Mouse (Mus musculus): ENCODE measurements around the gene Stxbp3.
A peak's percentile ranks its signal among the peaks of the same experiment; 100 is the strongest.
"Not testable (repeated sequence)": the region's sequence is repeated elsewhere in the genome, so short reads cannot be mapped to it uniquely, and the experiment has no call there.

Gene Stxbp3

DNA sequence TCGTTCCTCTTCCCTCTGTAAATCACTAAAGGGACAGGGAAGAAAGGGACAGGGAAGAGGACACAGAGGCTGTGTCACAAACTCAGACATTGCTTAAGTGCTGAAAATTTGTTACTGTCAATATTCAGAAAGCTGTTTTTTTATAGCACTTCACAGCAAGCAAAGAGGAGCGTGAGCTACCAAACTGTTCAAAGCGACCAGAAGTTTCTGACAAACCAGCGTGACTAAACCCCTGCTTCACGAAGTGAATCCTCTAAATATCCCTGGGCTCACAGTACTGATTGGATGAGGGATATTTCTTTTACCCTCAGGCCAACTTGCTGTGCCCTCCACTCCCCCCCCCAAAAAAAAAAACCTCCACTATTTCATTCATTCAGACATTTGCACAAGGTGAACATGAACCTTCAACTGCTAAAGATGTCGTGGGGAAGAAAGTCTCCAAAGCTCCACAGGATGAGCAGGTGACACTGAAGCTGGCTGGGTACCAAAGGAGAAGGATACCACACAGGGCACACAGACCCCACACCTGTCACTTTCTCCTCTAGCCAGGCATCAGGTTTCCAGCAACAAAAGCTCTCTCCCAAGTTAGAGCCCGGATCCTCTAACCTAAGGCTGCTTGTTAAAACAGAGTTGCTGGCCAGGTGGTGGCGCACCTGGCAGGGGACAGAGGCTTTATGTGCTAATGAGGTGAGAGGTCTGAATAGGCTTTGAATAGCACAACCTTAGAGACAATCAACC, 16.2 kb upstream of the Stxbp3 start:
- no peak for DNase-seq

DNA sequence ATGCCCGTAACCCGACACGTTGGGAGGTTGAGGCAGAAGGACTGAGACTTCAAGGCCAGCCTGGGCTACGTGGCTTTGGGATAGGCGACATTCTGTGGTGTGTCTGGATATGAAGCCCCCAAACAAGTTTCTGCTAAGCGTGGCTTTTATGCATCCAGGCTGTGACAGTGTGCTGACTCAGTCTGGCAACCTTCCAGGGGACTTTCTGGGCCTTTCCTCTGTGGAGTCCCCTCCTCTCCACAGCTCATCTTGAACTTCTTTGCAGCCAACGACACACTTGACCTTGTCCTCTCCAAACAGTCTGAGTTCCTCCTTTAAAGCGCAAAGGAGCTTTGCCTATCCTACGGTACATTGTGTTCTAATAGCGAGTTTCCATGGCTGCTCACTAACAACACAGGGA, 15.5 kb upstream of the Stxbp3 start:
- DNase-seq: peak; percentile 44

DNA sequence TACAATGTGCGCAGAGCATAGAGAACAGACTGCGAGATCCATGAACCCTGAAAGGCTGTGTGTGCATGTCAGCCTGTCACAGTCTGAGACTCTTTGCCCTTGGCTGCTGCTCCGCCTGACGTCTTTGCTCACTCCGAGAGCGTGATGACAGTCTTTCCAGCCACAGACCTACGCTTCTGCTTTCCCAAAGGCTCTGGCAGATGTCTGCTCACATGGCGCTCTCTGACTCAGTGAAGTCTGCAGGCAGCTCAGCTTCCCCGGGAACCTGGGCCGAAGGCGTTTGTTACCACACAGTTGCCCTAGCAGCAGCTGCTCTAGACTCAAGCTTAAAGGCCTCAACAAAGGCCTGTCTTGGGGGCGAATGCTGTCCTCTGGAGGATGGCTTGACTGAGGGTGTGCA, 15.0 kb upstream of the Stxbp3 start:
- DNase-seq: peak; percentile 74

- DNase-seq: no peak
These were observed 12.9 kb upstream of the Stxbp3 start for GRCm38 (mm10) chr3:108853266-108853665.

GRCm38 (mm10) chr3:108851996-108852697, 11.8 kb upstream of the Stxbp3 start:
- peak; percentile 26 for DNase-seq

DNA sequence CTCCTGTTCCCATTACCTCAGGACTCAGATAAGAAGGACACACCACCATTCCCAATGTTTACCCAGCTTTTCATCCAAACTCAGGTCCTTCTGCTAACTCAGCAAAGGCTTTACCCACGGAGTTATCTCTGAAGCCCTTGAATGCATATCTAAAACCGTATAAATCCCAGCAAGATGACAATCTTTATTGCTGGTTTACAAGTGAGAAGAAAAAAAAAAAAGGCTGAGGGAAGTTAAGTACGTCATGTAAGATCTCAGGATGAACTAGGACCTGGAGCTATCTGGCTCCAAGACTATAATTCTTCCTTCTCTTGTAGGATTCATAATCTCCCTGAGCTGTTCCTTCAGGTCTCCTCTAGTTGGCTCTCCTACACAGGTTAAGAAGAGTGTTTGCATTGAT, 11.2 kb upstream of the Stxbp3 start:
- no peak for DNase-seq

DNA sequence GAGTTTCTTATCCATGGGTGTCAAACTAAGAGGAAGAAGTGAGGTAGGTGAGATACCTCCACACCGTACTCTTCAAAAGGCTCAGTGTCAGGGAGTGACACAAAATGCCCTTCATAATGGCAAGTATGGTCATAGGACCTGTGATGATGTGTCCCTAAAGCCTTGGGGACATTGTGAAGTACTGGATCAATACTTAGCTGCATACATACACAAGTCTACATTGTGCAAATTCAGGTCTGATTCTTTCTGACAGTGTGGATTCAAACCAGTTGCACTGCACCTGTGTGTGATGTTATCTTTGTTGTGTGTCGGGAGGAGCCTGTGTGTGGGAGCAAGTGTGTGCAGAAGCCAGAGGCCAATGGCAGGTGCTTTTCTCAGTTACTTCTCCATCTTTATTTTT, 10.7 kb upstream of the Stxbp3 start:
- DNase-seq: no peak

GRCm38 (mm10) chr3:108850506-108850905, 10.2 kb upstream of the Stxbp3 start:
- DNase-seq: peak; percentile 21

DNA sequence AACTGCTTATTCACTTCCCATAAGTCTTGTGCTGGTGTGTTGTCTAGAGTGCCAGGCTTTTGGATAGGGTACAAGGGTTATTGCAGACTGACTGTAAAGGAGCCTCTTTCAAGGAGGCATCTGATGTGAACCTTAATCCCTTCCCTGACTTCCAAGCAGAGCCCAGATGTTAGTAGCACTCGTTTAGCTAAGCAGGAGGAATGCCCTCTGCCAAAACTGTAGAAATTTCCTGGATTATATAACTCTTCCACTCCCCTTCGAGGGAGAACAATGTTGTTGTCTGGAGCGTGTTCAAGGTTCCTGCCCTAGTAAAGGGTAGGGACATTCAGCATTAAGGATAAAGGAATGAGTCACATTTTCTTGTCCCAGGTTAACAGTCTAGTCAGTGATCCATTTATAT, 6.3 kb upstream of the Stxbp3 start:
- no peak for DNase-seq

GRCm38 (mm10) chr3:108844521-108844920, 4.2 kb upstream of the Stxbp3 start:
- no peak for DNase-seq

- DNase-seq: no peak
These were observed 3.7 kb upstream of the Stxbp3 start for GRCm38 (mm10) chr3:108844026-108844425.

DNA sequence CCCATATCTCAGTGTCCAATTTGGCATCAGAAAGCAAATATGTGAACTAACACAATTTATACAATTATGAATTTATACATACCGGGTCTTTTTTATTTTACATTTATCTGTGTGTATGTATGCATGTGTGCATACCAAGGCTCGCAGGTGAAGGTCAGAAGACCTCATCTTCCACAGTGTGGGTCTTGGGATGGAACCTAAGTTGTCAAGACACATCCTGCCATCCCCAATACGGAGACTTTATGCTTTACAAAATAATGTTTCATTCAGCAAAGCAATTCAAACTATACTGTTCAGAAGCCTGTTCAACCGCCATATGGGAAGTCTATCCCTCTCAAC, 359 bp upstream of the Stxbp3 start:
- no peak for DNase-seq

GRCm38 (mm10) chr3:108839647-108839999, 703 bp downstream of the Stxbp3 start:
- no peak for DNase-seq

DNA sequence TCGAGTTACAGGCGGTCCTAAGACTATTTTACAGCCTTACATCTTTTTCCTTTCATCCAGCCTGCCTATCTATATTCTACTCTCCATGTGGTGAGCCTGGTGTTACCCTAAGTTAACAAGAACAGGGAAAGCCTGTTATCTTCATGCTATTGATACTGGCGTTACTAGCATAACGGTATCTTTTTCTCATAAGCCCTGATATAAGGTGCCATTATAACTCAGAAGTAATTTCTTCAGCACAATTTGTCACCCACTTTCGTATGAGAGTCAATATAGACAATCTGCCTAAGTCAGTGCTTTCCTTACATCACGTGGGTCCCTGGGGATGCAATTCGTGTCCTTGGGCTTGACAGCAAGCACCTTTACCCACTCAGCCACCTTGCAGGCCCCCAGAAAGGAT, 1.3 kb downstream of the Stxbp3 start:
- no peak for DNase-seq

DNA sequence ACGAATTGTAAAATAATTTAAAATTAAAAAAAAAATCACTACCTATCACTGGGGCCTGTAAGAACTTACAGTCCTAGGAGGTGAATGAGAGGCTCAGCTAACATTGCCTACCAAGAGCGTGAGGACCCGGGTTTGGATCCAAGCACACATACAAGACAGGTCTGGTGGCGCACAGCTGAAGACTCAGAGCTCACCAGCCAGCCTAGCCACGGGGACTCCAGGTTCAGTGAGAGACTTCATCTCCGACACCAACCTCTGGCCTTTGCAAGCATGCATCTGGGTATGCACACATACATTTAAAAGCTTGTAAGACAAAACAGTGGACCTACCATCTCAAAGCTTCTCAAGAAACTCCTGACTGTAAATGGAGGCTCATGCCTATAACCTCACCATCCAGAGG, 3.4 kb downstream of the Stxbp3 start:
- DNase-seq: no peak

- not testable (repeated sequence) for DNase-seq
These were observed 6.6 kb downstream of the Stxbp3 start for GRCm38 (mm10) chr3:108833717-108834116.

DNA sequence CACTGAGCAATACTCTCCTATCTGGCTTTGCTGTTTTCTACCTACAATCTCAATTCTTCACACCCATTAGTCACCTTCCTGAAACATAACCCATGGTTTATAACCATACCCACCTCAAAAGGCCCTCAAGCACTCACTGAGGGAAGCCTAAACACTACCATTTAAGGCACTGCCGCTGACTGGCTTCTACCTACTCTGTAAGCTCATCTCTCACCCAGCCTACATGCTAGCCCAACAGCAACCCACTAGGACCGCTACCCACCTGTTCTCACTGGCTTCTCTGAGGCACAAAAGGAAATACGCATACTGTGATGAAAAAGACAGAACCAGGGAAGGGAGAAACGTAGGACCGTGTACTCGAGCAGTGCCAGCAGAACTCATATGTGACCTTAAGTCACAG, 8.6 kb downstream of the Stxbp3 start:
- DNase-seq: no peak

GRCm38 (mm10) chr3:108830493-108830892, 9.8 kb downstream of the Stxbp3 start:
- no peak for DNase-seq

DNA sequence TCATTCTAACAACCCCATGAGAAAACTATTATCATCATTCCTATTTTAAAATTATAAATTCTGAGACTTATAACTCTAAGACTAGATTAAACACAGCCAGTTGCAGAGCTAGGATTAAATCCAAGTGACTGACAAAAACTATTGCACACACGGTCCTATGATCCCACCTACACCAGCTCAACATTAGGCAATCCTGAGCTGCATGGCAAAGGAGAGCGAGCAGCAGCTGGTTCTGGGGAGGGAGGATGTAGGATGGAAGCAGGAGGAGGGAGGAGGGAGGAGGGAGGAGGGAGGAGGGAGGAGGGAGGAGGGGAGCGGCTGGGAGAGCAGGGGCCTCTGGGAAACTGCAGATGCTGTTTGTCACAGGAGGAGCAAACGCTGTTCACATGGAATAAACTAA, 24.7 kb downstream of the Stxbp3 start:
- DNase-seq: no peak

DNA sequence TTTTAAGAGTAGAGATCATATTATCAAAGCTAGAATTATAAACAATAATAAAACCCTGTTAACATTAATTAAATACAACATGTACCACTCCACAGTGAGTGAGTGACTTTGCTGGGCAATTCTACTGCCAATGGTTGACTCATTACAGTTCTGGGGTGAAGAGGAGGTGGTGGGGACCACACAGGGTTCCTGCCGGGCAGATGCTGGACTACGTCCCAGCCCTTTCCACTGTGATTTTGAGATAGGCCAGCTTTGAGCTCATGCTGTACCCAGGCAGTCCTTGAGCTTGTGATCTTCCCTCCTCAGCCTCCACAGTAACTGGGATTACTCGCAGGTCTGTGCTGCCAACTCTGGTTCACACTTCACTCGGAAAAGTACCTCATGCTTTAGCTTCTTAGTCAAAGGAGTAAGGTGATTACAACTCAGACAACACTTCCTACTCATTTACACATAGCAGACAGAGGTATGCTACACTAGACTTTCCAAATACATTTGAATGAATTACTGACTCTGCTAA, 29.5 kb downstream of the Stxbp3 start:
- DNase-seq: no peak

- DNase-seq: no peak
These were observed 34.7 kb downstream of the Stxbp3 start for GRCm38 (mm10) chr3:108805622-108806021.

DNA sequence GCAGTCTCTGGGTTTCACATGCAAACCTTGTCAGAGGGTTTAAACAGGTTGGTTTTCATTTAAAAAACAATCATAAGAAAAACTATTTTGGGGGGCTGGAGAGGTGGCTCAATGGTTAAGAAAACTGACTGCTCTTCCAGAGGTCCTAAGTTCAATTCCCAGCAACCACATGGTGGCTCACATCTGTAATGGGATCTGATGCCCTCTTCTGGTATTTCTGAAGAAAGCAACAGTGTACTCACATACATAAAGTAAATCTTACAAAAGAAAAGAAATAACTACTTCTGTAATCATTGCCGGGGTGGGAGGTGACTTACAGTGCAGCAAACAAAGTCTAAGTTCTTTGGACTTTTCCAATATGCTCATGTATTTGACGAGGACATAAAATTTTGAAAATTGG, 42.0 kb downstream of the Stxbp3 start:
- DNase-seq: no peak

DNA sequence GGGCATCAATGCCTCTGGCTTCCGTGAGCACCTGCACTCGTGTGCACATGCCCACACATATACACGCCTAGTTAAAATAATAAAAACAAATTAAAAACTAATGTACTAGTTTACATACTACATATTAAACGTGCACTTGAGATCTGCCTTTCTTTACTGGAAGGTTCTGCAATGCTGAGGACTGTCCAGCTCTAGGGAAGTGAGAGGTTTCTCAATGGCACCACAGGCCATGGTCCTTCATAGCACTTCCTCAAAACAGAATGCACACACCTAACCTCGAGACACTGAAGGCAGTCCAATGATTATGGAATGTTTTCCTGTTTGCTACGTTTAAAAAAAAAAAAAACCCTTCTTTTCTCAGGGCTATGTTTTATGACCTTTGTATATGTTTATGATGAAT, 42.6 kb downstream of the Stxbp3 start:
- no peak for DNase-seq

DNA sequence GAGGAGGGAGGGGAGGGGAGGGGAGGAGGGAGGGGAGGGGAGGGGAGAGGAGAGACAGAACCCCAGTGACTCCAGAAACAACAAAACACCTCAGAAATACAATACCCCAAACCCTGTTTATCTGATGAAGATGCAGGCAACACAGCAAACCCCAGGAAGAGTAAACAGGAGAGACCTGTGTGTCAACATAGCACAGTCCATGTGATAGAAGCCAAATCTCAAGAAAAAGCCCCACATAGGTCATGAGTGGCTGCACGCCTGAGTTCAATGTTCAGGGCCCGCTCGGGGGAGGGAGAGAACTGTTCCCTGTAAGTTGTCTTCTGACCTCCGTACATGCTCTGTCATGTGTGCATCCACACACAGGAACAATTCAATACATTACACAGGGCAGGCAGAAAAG, 43.9 kb downstream of the Stxbp3 start:
- no peak for DNase-seq

Measured in right cerebral cortex, postnatal 14 days (tissue).